Mouse (Mus musculus) megakaryocyte, embryonic 14.5 days (primary cell): ENCODE data around the gene Slx4.

Experiments used
- FLI1 ChIP-seq: IDR thresholded peaks from 2 replicates; pipeline ENCODE4 v1.6.1; 2012; ENCODE audit warnings: low read length, inconsistent platforms, mixed read lengths
- GATA1 ChIP-seq: IDR thresholded peaks from 3 replicates; pipeline ENCODE4 v1.6.1; 2012; ENCODE audit warnings: mixed read lengths, low read length, inconsistent platforms, borderline replicate concordance

DNA sequence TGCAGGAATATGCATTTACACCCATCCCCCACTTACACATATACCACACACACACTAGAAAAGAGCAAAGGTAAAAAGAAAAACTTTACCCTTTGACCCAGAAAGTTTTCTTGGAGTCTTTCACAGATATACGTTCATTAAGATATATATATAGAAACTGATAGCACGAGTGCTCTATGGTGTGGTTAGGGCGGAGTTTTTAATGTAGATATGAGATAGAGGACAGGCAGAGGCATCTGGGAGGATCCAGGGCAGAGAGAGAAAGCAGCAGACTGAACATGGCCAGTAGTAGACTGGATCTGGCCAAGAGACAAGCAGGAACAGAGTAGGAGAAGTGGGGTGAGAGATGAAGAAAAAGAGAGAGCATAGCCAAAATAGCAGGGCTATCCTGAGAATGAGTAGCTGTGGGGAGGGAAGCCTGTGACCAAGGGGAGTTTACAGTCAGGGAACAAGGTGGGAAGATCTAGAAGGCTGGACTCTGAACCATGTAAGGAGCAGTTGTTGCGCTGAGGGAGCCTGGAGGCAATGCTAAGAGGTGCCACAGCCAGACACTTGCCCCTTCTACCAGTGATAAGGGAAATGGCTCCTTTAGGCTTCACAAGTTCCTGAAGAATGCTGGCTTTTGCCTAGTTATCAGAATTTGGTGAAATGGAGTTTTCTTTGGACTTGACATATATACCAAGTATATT is 9.5 kb upstream of the Slx4 start:
- TF ChIP-seq GATA1 (no peak), FLI1 (no peak)
